Mouse (Mus musculus) gastrocnemius, postnatal 10 days (tissue): ENCODE measurements around the gene Fam129a. TPM values are rescaled to one million over a fixed set of nuclear protein-coding genes. Genes with fewer than 3 reads are reported as not detected.
A peak's percentile ranks its signal among the peaks of the same experiment; 100 is the strongest.

ENCODE experiments used
- DNase-seq: peaks from one replicate; pipeline ENCODE4 v3.0.0; 2021; ENCODE audit warnings: mixed read lengths
- total RNA-seq, 2 experiments: library from RNA; stranded (reverse); gene quantifications; 2 replicates each; pipeline ENCODE4 v1.2.3; 2021

The Fam129a gene
- total RNA-seq, 2 experiments from 2014 or later: 35.8 to 45.5 TPM

DNA sequence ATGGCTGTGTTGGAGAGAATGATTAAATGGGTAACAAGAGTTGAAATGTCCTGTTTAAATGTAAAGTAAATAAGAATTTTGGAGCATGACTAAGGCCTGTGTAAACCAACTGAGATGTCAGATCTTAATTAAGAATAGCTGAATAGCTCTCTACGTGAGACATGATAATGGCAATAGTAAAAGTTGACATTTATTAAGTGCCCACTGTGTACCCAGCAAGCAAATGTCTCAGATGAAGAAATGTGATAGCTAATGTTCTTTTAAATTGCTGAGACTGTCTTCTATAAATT lies 13.1 kb downstream of the Fam129a start:
- DNase-seq: no peak

DNA sequence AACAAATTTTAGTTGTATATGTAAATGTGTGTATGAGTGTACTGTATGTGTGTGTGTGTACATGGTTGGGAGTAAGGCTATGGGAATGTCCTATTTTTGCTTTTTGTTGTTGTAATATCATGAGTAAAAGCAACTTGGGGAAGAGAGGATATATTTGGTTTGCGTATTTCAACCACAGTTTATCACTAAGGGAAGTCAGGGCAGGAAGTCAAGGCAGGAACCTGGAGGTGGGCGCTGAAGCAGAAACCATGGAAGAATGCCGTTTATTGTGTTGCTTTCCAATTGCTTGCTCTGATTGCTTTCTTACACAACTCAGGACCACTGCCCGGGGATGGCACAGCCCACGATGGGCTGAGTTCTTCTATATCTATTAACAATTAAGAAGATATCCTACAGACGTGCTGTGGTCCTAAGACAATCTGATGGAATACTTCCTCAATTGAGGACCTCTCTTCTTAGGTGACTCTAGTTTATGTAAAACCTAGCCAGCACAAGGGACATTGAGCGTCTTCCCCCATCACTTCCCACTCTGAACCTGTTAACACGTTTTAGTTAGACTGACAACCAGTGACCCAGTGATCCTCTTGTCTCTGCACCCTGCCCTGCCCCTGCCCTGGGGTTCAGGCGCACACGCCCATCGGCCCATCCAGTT lies 13.7 kb downstream of the Fam129a start:
- DNase-seq: no peak

DNA sequence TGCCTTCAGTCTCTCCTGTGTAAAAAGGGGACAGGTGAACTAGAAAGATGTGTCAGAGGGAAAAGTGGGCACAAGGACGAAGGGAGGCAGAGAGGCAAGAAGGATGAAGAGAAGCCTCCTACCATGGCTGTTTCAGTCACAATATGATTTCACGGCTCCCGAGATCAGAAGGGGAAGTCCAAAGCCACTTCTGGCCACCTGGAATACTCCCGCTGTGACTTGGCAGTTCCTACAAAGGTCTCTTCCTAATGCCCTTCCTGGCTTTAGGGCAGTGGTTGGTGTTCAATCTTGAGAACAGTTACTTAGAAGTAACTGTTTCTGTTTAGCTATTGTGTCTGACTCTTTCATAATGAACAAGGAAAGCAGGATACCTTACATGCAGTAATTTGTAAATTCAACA lies 14.7 kb downstream of the Fam129a start:
- no peak for DNase-seq

DNA sequence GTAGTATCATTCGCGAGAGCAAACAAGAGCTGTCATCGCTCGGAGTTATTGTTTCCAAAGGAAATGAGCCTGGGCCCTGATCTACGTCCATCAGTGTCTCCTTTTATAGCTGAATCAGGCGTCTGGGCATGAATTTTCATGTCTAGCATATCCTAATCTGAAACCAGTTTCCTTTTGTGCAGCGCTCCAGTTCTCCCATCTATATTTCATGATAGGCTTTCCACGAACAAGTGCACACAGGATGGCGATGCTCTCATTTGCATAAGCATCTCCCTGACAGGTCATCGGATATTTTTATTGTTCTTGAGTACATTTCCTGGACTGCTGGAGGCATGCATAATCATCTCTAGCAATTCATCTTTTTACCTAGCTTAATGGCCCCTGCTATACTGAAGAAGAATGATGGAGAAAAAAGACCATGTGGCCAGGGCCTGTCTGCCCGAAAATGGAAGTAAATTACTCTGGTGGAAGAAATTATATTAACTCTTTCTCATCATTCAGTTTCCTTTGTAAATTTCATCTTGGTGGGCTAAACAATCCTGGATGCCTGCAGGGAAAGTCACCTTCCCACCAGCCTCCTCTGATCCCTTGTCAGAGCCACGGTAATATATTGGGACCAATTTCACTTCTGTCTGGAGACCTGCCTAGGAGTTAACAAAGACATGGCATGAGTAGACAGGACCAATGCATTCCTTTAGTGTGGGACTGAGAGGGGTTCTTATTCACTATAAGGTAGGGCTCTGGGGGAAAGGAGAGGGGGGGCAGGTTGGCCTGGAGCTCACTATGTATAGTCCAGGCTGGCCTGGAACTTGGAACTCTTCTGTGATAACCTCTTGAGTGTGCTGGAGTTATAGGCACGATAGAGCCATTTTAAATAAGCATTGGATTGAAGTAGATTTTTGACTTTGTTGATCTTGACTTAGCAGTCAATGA lies 21.4 kb downstream of the Fam129a start:
- no peak for DNase-seq

DNA sequence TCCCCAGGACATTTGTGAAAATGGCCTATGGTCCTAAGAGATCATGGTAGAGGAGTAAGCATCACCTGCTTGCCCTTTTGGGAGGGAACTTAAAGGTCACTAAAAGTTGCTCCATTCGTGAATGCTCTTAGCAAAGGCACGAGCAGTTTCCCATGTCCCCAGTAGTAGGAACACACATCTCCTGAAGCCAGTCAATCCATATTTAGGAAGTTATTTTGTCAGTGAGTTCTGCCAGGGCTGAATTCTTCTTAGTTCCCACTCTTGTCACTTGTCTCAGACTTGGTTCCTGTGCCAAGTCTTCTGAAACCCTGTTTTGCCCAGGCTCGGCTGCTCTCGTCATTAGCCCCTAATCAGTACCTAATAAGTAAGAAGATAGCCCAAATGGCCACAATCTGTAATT lies 23.9 kb downstream of the Fam129a start:
- DNase-seq: no peak

DNA sequence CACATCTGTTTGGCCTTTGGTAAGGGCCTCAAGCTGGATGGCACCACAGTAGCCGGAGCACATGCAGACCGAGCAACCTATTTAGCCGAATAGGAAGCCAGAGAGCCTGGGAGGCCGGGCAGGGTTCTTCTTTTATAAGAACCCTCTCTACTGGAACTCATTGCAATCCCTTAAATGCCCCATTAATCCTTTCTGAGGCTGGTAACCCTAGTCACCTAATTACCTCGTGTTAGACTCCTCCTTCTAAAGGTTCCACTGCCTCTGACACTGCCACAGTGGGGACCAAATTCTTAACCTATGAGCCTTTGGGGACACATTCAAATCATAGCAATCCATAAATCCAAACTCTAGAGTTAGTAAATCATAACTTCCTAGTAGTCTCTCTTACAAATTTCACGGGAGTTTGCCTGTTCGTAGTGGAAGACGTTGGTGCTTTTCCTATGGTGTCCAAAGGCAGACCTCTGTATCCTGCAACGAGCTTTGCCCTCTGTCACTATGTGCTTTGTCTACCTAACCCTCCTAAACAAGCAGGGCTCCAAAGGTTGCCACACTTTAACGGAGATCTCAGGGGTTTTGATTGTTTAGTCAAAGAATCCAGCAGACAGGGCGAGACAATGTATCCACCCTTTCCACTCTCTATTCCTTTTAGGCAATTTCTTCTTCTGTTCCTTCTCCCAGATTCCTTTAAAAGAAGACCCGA lies 24.8 kb downstream of the Fam129a start:
- DNase-seq: no peak

DNA sequence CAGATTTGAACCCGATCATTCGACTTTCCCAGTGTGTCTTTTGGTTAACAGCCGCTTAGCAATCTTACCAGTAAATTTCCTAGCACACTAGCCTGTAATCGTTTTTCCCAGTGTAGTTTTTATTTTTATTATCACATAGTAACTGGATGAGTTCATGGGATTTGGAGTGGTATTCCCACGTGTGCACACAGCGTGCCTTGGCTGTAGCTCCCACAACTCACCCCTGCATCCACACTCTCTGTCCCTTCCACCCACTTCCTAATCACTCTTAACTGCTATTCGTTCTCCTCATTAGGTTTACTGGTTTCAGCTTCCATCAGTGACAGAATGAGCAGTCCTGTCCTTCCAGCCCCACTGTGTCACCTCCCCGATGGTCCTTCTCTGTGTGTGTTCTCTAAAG lies 25.6 kb downstream of the Fam129a start:
- no peak for DNase-seq

DNA sequence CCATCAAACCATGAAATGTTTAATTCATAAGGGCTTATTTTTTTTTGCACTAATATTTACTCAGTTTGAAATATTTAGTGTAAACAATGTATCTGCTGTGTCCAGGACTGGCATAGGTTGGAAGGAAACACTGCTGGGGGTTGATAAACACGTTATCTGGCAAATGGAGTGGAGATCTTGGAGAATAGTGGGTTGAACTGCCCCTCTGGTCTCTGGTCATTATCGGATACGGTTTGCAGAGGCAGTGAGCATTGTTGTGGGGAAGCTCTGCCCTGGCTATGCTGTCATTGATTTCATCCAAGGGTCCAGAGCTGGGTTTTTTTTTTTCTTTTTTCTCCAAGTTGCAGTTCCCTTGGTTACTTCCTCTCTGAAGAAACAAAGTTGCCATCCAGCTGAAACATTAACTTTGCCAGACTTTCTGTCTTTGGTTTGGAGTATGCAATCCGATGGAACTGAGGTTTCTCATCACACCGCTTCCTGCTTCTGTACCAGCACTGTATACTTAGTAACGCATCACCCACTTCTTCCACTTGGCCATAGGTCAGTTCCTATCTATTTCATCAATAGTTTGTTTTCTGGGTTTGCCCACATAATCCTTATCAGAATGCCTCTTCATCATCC lies 26.8 kb downstream of the Fam129a start:
- DNase-seq: no peak

DNA sequence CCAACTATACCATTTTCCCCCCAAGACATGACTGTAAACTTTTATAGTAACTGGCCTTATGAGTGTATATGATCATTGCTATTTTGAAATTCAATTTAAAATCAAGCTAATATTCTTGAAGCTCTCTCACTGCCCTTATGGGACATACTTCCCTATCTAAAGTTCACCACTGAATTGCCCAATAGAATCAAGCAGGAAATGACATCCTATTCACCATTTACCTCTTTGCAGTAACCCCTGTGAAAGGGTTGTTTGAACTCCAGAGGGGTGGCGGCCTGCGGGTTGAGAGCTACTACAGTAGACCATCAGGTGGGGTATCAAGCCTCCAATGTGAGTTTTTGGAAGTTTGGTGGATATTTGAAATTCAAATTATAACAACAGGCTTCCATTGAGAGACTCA lies 27.9 kb downstream of the Fam129a start:
- no peak for DNase-seq

DNA sequence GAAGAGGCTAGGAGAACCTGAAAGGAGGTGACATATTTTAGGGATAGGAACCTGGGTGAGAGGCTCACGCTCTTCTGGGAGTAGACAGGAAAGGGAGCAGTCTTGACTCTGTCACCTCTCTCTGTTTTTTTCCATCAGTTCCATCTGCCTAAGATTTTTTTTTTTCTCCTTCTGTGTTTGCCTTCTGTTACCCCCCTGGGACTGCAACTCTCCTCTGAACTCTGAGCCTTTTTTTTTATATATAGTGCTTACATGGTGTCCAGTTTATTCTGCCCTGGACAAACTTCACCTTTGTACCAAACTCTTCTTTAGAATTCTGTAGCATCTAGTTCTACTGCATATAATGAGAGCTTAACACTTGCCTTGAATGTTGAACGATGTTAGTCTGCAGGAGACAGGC lies 33.3 kb downstream of the Fam129a start:
- DNase-seq: no peak

DNA sequence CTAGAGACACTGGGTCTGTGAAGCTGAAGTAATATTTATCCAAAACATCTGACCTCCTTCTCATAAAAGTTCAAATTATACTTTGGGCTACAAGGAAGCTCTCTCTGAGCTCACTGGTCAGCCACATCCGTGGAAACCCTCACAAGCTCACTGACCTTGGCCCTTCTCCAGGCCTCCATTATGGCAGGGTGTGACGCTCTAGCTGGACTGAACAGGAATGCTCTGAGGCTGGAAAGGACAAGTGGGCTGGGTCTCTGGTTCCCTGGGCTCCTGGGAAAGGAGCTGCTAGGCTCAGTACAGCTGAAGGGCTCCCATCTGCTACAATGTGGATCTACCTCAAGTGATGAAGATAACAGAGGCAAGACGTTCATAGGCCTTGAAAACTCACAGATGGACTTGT lies 37.0 kb downstream of the Fam129a start:
- peak; percentile 54 for DNase-seq

DNA sequence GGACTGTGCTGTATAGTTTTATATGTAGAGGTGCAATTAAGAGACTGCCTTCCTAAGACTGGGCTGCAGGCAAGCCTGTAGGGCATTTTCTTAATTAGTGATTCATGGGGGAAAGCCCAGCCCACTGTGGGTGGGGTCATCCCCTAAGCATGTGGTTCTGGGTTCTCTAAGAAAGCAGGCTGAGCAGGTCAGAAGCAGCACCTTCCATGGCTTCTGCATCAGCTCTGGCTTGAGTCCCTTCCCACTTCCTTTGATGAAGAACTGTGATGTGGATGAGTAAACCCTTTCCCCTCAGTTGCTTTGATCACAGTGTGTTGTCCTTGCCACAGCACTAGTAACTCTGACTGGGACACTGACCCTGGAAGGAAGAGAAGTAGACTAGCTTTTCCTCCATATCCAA lies 39.6 kb downstream of the Fam129a start:
- DNase-seq: no peak

DNA sequence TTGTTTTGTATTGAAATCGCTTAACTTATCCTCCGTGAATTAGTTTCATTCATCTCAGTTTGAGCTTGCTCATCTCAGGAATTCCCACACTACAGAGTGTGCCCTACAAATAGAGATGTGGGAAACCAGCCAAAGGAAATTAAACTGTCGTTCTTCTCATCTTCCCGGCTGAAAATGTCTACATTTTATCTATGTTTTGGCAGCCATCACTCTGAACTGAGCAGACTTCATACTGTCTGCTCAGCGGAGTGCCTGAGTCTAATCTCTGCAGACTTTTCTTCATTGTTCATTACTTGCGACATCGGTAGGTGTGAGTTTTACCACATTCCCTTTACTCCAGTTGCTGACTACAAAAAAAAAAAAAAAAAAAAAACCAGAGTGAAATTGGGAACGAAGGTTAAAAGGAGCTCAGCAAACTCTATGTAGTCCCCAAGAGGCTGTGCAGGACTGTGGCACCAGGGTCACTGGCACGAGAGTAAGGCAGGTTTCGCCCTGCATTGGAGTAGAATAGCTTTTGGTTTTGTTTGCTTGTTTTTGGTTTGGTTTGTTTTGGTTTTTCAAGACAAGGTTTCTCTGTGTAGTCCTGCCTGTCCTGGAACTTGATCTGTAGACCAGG lies 43.4 kb downstream of the Fam129a start:
- no peak for DNase-seq

DNA sequence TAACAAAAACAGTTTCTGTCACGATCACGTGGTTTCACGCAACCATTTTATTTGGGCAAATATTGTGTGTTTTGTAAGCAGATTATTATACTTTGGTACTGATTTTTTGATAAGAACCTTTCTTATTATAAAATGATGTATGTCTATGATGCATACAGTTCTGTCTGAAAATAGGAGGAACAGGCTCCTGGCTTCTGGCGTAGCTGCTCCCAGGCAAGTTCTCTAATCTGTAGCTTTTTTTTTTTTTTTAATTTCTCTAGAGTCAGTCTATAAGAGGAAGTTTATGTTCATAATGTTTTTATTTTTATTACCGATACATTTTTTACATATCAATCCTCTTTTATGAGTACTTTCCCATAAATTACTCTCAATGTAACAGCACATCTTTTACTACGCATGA lies 44.6 kb downstream of the Fam129a start:
- DNase-seq: no peak

DNA sequence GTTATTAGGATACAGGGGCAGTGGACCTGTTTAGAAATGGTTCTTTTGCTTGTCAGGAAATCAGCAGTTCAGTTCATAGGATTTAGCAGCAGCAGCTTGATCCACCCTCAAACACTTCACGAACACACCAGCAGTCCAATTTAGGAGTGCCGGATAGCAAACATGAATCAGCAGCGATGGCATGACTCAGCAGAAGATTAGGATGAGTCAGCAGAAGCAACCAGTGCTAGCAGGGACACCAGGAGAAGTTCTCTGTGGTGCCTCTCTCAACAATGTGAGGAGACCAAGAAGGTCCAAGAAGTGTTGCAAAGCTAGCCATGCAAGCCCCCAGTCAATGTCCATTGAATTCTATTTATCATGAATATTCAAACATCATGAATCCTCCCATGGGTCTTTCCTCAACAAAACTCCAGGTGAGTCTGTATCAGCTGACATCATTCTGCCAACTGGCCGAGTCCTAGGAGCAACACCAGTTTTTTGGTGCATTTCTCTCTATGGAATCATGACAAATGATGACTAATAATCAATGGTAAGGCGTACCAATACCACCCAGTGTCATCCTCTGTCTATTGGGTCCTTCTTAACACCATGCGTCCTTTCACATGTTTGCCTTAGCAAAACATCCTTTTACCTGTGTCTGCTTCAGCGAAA lies 45.7 kb downstream of the Fam129a start:
- DNase-seq: no peak

DNA sequence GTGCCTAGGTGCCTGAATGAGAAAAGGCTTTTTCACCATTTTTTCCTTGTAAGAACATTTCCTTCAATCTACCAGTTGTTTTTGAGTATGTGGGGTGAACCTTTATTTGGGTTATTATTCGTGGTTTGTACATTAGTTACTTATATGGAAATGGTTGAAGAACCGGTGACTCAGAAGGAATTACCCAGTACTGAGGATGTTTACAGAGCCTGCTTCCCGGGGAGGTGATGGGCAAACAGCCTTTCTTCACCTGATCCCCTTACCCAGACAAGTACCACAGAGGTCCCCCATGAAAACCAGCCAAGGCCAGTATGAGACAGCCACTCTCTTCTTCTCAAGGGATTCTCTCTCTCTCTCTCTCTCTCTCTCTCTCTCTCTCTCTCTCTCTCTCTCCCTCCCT lies 47.3 kb downstream of the Fam129a start:
- DNase-seq: no peak

DNA sequence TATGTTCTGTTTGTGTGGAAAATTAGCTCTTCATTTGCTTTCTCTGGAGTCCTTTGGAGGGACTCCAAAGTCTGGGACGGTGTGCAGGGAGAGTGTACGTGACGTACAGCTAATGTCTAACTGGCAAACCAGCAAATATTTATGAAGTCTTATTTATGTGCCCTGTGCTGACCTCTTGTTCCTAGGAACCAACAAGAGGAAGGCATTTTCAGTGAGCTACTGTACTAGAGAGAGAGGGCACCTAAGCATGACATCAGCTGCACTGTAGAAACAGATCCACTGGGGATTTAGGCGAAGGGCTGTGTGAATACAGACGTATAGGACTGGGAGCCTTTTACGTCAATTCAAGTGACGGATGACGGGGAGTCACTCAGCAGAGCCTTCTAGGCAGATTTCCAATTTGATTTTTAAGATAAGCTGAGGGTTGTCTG lies 48.3 kb downstream of the Fam129a start:
- DNase-seq: no peak

DNA sequence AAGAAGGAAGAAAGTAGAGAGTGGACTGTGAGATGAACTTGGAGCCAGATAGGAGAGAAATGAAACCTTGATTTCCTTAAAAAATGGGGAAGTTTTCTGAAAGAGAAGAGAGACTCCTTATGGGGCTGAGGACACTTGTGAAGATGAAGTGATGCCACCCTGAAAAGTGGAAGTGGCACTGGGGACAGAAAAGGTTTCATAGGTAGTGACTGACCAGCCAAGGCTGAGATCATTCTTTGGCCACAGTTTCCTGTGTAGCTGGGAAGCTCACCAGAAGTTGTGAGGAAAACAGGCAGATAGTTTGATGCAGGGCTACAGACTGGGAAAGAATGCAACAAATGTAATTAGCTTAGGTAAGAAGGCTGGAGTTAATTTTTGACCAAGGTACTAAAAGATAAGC lies 49.7 kb downstream of the Fam129a start:
- no peak for DNase-seq

DNA sequence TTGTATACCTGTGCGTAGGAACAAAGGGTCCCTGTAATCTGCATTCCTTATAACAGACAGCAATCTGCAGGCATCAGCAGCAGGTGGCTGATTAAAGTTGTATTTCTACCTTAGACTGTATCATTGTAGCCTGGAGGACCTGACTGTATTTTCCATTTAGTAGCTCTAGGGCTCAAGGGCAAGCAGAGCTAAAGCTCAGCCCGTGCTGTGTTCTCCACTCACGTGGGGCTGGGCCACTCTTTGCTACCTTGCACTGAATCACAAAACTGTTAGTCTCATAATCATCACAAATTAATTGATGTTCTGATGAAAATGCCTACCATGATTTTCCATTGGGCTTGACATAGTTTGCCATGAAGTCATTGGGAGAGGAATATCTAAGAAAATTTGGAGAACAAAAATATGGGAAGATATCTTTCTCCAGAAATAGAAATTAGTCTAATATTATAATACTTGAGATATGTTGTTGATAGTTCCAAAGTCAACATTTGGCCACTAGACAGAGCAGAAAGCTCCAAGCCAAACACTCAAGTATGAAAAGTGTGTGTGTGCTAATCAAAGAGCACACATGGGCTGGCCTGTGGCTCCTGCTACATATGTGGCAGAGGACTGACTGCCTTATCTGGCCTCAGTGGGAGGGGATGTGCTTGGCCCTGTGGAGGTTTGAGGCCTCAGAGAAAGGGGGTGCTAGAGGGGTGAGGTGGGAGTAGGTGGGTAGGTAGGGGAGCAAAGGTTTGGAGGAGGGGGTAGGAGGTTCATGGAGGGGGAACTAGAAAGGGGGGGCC lies 53.6 kb downstream of the Fam129a start:
- no peak for DNase-seq

DNA sequence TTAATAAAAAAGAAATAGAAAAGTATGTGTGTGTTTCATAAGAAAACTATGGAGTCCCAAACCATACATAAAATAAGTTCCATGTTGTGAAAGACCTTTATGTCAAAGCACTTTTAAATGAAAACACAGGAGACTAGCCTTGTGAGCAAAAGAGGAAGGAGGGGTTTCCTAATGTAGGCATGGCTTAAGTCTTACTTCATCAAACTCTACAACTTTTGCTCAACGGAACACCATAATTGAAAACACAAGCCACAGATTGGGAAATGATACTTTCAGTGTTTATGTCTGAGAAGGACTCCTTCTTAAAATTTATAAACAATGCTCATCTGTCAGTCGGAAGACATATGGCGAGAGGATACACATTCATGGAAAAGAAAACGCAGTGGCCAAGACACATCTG lies 54.3 kb downstream of the Fam129a start:
- no peak for DNase-seq

DNA sequence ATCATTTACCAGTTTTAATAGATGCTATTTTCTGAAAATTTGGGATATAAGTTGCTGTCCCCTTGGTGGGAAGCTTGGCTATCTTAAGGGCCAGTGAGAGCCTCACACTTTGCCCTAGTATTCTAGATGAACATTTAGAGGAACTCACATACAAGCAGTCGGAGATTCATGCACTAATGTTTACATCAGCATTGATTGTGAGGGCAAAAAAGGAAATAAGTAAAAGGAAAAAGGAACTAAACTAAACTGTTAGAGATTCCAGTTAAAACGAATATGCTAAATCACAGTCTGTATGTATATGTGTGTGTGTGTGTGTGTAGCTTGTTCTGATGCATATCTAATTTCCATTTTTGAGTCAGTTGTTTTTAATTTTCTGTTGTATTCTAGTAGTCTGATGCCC lies 54.7 kb downstream of the Fam129a start:
- DNase-seq: no peak
